Mouse (Mus musculus): ENCODE measurements around the gene Maea. TPM values are rescaled to one million over a fixed set of nuclear protein-coding genes. Genes with fewer than 3 reads are reported as not detected.

Maea gene
- polyA plus RNA-seq, 1 experiment from 2014 or later = 83.4 TPM

- 67% methylated on average over 4 of the region's 4 CpGs for WGBS
Observed at GRCm38 (mm10) chr5:33349706-33350105, 14.4 kb downstream of the Maea start.

GRCm38 (mm10) chr5:33351556-33352272 lies 16.4 kb downstream of the Maea start:
- 75% methylated on average over 3 of the region's 3 CpGs for WGBS
- Histone ChIP-seq H3K9me3 (ENCODE audit: control insufficient read depth, low read length) (no peaks in the 10 kb centered on the region), H3K4me2 (replicated peaks; ENCODE audit: low read depth) (no peak overlapping the region), H3K9ac (ENCODE audit: low read length) (no peak overlapping the region), H3K4me3 (ENCODE audit: low read depth, low read length) (no peak overlapping the region), H3K27me3 (ENCODE audit: control insufficient read depth, insufficient read depth, low read length) (no peaks in the 10 kb centered on the region), H3K36me3 (ENCODE audit: control insufficient read depth, insufficient read depth, low read length) (no peaks in the 10 kb centered on the region), H3K27ac (replicated peaks) (no peak overlapping the region), H3K4me1 (replicated peaks; ENCODE audit: control insufficient read depth, insufficient read depth) (no peaks in the 10 kb centered on the region; the same call in 1 of the 2 replicates)
- DNase-seq (ENCODE audit: low spot score) (no peak), ATAC-seq (ENCODE audit: low FRiP score, low TSS enrichment) (peak; percentile 54; the same call in 1 of the 2 replicates)
- TF ChIP-seq CTCF (IDR thresholded peaks at IDR 0.05; ENCODE audit: low read depth) = no peak
- TF ChIP-seq EP300 (optimal IDR thresholded peaks at IDR 0.05) = no peak

More at GRCm38 (mm10) chr5:33349706-33350105, 14.4 kb downstream of the Maea start:
- no peak overlapping the region for H3K4me2 ChIP-seq (replicated peaks; ENCODE audit: low read depth)
- TF ChIP-seq EP300 (optimal IDR thresholded peaks at IDR 0.05) = no peak
- TF ChIP-seq CTCF (IDR thresholded peaks at IDR 0.05; ENCODE audit: low read depth) = no peak
- H3K9me3 ChIP-seq (ENCODE audit: control insufficient read depth, low read length) = no peaks in the 10 kb centered on the region
- H3K27me3 ChIP-seq (ENCODE audit: control insufficient read depth, insufficient read depth, low read length) = no peaks in the 10 kb centered on the region
- ATAC-seq (ENCODE audit: low FRiP score, low TSS enrichment) (no peak), DNase-seq (ENCODE audit: low spot score) (no peak)
- H3K9ac ChIP-seq (ENCODE audit: low read length) = no peak overlapping the region
- no peak overlapping the region for H3K27ac ChIP-seq (replicated peaks)
- H3K4me1 ChIP-seq (replicated peaks; ENCODE audit: control insufficient read depth, insufficient read depth) = no peaks in the 10 kb centered on the region; the same call in 1 of the 2 replicates
- no peaks in the 10 kb centered on the region for H3K36me3 ChIP-seq (ENCODE audit: control insufficient read depth, insufficient read depth, low read length)
- H3K4me3 ChIP-seq (ENCODE audit: low read depth, low read length) = no peak overlapping the region

- TF ChIP-seq CTCF (IDR thresholded peaks at IDR 0.05; ENCODE audit: low read depth) = no peak
- TF ChIP-seq EP300 (optimal IDR thresholded peaks at IDR 0.05) = no peak
- DNase-seq (ENCODE audit: low spot score) = no peak
- H3K4me2 ChIP-seq (replicated peaks; ENCODE audit: low read depth) = no peak overlapping the region
- H3K9me3 ChIP-seq (ENCODE audit: control insufficient read depth, low read length) = no peaks in the 10 kb centered on the region
- ATAC-seq (ENCODE audit: low FRiP score, low TSS enrichment) = no peak
- H3K9ac ChIP-seq (ENCODE audit: low read length) = no peak overlapping the region
- no peak overlapping the region for H3K27ac ChIP-seq (replicated peaks)
- H3K4me3 ChIP-seq (ENCODE audit: low read depth, low read length) = no peak overlapping the region
- no peaks in the 10 kb centered on the region; the same call in 1 of the 2 replicates for H3K4me1 ChIP-seq (replicated peaks; ENCODE audit: control insufficient read depth, insufficient read depth)
- no peaks in the 10 kb centered on the region for H3K36me3 ChIP-seq (ENCODE audit: control insufficient read depth, insufficient read depth, low read length)
- no peaks in the 10 kb centered on the region for H3K27me3 ChIP-seq (ENCODE audit: control insufficient read depth, insufficient read depth, low read length)
- 60% methylated on average over 8 of the region's 8 CpGs for WGBS
Observed at GRCm38 (mm10) chr5:33352273-33352645, 16.9 kb downstream of the Maea start.

GRCm38 (mm10) chr5:33353011-33353410 lies 17.7 kb downstream of the Maea start:
- TF ChIP-seq CTCF (IDR thresholded peaks at IDR 0.05; ENCODE audit: low read depth) = no peak
- no peak for TF ChIP-seq EP300 (optimal IDR thresholded peaks at IDR 0.05)
- no peak overlapping the region for H3K9ac ChIP-seq (ENCODE audit: low read length)
- no peak overlapping the region for H3K27ac ChIP-seq (replicated peaks)
- H3K4me3 ChIP-seq (ENCODE audit: low read depth, low read length) = no peak overlapping the region
- H3K4me1 ChIP-seq (replicated peaks; ENCODE audit: control insufficient read depth, insufficient read depth) = no peaks in the 10 kb centered on the region; the same call in 1 of the 2 replicates
- no peaks in the 10 kb centered on the region for H3K27me3 ChIP-seq (ENCODE audit: control insufficient read depth, insufficient read depth, low read length)
- H3K9me3 ChIP-seq (ENCODE audit: control insufficient read depth, low read length) = no peaks in the 10 kb centered on the region
- H3K36me3 ChIP-seq (ENCODE audit: control insufficient read depth, insufficient read depth, low read length) = no peaks in the 10 kb centered on the region
- DNase-seq (ENCODE audit: low spot score) = no peak
- H3K4me2 ChIP-seq (replicated peaks; ENCODE audit: low read depth) = no peak overlapping the region
- no peak for ATAC-seq (ENCODE audit: low FRiP score, low TSS enrichment)
- 37% methylated on average over 3 of the region's 3 CpGs for WGBS

- WGBS = 76% methylated on average over 1 of the region's 1 CpGs
Observed at GRCm38 (mm10) chr5:33357494-33357893, 22.2 kb downstream of the Maea start.

GRCm38 (mm10) chr5:33358467-33358866 lies 23.2 kb downstream of the Maea start:
- Histone ChIP-seq H3K36me3 (ENCODE audit: control insufficient read depth, insufficient read depth, low read length) (peaks cover 15% of the 10 kb centered on the region), H3K4me1 (replicated peaks; ENCODE audit: control insufficient read depth, insufficient read depth) (no peaks in the 10 kb centered on the region), H3K4me3 (ENCODE audit: low read depth, low read length) (no peak overlapping the region), H3K27ac (replicated peaks) (0 out of 2 replicates have a peak overlapping the region, but pooled peaks have one; percentile 24), H3K9ac (ENCODE audit: low read length) (no peak overlapping the region), H3K27me3 (ENCODE audit: control insufficient read depth, insufficient read depth, low read length) (no peaks in the 10 kb centered on the region), H3K4me2 (replicated peaks; ENCODE audit: low read depth) (no peak overlapping the region), H3K9me3 (ENCODE audit: control insufficient read depth, low read length) (no peaks in the 10 kb centered on the region)
- WGBS = 87% methylated on average over 4 of the region's 4 CpGs
- DNase-seq (ENCODE audit: low spot score) = no peak
- 0 out of 2 replicates have a peak, but pooled peaks have one; percentile 18 for ATAC-seq (ENCODE audit: low FRiP score, low TSS enrichment)
- TF ChIP-seq CTCF (IDR thresholded peaks at IDR 0.05; ENCODE audit: low read depth) (no peak), EP300 (optimal IDR thresholded peaks at IDR 0.05) (no peak)

More at GRCm38 (mm10) chr5:33357494-33357893, 22.2 kb downstream of the Maea start:
- no peak for DNase-seq (ENCODE audit: low spot score)
- Histone ChIP-seq H3K9me3 (ENCODE audit: control insufficient read depth, low read length) (no peaks in the 10 kb centered on the region), H3K4me1 (replicated peaks; ENCODE audit: control insufficient read depth, insufficient read depth) (no peaks in the 10 kb centered on the region), H3K9ac (ENCODE audit: low read length) (no peak overlapping the region), H3K36me3 (ENCODE audit: control insufficient read depth, insufficient read depth, low read length) (peaks cover 6% of the 10 kb centered on the region), H3K27ac (replicated peaks) (no peak overlapping the region), H3K4me2 (replicated peaks; ENCODE audit: low read depth) (no peak overlapping the region), H3K27me3 (ENCODE audit: control insufficient read depth, insufficient read depth, low read length) (no peaks in the 10 kb centered on the region), H3K4me3 (ENCODE audit: low read depth, low read length) (no peak overlapping the region)
- TF ChIP-seq CTCF (IDR thresholded peaks at IDR 0.05; ENCODE audit: low read depth) (no peak), EP300 (optimal IDR thresholded peaks at IDR 0.05) (no peak)
- ATAC-seq (ENCODE audit: low FRiP score, low TSS enrichment) = no peak

All from stomach, postnatal 0 days (tissue).